Mouse (Mus musculus) kidney, adult 9 months (tissue): Measurements from ENCODE around the gene Pakap.

ENCODE experiments used
- DNase-seq: peaks from one replicate; pipeline ENCODE4 v3.0.0; 2022

The Pakap gene

GRCm38 (mm10) chr4:57567666-57568206, at the start of gene Pakap:
Gene Pakap (plus strand): TSS chr4:57568179.
- no peak for DNase-seq

GRCm38 (mm10) chr4:57523456-57523855, 44.5 kb upstream of the Pakap start:
- no peak for DNase-seq

- no peak for DNase-seq
Observed at GRCm38 (mm10) chr4:57524461-57524860, 43.5 kb upstream of the Pakap start.

- no peak for DNase-seq
Observed at GRCm38 (mm10) chr4:57525221-57526011, 42.6 kb upstream of the Pakap start.

DNA sequence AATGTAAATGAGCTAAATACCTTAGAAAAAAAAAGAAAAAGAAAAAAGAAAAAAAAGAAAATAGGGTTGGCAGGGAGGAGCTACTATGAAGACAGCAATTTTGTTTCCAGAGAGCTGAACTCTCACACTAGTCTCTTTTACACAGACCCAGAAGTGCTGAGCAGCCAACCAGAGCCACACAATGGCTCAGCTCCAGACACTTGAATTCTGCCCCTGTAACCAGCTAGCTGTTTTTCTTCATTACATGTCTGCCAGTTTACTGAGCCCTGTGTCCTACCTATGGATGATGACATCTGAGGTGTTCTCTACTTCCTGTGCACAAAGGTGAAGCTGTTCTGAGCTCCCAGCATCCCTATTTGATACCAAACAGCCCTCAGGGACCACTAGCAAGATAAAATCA, 39.7 kb upstream of the Pakap start:
- no peak for DNase-seq

- DNase-seq: no peak
Observed at GRCm38 (mm10) chr4:57533686-57534085, 34.3 kb upstream of the Pakap start.

DNA sequence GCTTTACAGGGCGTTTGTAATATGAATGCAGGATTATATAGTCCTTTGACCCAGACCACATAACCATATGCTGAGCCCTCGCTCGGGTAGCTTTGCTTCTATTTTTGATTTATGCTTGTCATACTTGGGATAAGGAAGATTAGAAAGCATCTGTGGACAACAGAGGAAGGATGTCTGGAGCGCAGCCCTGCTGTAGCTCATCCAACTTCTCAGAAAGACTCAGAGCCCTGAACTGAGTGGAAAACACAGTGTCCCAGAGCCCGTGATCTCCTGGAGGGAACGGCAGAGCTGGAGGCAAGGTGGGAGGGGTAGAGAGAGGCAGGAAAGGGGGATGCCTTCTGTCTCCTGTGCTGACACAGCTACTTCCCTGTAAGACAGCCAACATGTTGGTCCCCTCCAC, 33.7 kb upstream of the Pakap start:
- DNase-seq: no peak

GRCm38 (mm10) chr4:57535087-57535486, 32.9 kb upstream of the Pakap start:
- no peak for DNase-seq

GRCm38 (mm10) chr4:57538029-57538688, 29.8 kb upstream of the Pakap start:
- DNase-seq: no peak

DNA sequence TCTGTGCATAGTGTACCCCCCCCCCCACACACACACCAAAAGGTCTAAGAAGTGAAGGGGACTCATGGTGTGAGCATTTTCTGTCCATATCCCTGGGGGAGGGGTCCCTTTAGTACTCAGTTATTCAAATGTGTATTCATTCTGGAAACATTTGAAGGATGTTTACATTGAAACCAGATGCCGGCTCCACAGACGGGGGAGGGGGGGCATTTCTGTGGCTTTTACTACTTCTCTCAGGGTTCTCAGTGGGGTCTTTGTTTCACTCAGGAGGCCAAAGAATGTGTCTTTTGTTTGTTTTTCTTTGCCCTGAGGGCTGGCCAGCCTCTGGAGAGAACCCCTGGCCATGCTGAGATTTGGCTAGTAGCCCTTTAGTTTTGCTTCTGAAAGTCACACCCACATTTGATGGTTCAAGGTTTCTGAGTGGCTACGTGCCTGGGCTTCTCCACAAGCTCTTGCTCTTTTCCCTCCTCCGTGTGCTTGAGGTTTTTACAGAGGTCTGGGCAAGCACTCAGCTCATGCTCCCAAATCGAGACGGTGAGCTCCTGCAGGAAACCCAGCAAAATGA, 24.2 kb upstream of the Pakap start:
- DNase-seq: no peak

DNA sequence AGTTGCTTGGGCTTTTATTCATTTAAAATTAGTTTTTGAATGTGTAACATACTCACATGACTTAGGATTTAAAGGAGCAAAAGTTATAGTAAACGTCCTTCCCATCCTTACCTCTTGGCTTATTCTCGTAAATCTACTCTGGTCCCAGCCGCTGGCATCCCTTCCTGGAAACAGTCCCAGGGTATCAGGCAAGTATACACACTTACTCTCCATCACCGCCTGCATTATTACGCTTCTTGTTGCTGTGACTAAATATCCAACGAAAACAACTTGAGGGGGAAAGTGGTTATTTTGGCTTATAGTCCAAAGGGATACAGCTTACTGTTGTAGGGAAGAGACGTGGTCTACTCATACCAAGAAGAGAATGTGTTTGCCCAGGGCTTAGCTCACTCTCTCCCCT, 20.2 kb upstream of the Pakap start:
- DNase-seq: no peak

GRCm38 (mm10) chr4:57550216-57550615, 17.8 kb upstream of the Pakap start:
- no peak for DNase-seq

- DNase-seq: no peak
Observed at GRCm38 (mm10) chr4:57557102-57557501, 10.9 kb upstream of the Pakap start.

DNA sequence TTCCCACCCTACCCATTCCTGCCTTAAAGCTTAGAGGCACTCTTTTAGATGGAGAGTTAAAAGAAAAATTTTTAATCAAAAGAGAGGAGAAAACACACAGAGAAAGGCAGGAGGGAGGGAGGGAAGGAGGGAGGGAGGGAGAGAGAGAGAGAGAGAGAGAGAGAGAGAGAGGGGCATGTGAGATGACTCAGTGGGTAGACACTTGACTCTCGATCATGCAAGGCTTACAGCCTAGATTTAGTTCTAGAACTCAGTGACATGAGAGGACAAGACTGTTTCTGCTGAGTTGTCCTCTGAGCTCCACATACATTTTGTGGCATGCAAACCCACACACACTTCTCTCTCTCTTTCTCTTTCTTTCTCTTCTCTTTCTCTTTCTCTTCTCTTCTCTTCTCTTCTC, 8.5 kb upstream of the Pakap start:
- no peak for DNase-seq

- no peak for DNase-seq
Observed at GRCm38 (mm10) chr4:57560010-57560409, 8.0 kb upstream of the Pakap start.

DNA sequence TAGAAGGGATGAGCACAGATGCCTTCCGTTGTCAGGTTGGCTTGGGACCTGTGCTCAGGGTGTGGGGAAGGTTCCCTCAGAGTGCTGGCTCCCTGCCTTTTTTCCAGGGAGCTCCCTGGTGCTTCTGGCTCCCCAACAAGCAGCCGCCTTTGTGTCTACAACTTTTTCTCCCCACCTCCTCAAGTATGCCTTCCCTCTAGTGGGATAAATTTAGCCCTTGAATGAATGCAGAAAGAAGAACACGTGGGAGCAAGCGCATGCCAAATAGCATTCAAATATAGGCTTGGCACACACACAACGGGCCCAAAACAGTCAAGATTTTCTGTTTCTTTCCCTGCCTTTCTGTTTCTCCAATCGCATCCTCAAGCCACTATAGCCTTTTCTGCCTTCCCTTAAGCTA, 6.9 kb upstream of the Pakap start:
- DNase-seq: no peak

DNA sequence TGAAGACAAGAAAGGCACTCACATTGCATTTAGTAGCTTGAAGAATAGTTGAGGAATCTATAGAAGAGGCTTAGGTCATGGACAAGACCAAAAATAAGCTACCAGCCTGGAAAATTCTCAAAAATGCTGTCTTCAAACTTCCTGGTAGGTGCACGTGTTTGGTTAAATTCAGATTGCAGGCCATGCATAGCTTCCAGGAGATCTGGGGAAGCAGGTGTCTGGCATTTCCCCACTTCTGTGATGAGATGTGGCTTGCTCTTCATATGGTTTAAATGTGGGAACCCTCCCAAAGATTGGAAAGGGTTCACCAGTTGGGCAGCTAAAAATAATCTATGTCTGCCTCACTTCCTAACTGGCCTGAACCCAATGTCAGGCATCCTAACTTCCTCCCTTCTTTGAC, 2.7 kb upstream of the Pakap start:
- no peak for DNase-seq

DNA sequence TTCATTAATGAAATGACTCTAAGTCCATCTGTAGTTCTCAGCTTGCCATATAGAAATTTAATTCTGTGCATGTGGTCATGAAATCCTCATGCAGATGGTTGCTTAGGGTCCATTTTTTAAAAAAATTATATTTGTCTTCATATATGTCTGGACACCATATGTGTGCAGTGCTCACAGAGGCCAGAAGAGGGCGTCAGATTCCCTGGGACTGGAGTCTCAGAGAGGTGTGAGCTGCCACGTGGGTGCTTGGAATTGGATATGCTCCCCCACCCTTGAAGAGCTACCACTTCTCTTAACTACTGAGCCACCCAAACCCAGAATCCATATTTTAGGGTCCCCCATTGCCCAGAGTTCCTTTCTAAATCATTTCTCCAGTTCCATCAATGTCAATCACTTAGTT, 2.2 kb upstream of the Pakap start:
- DNase-seq: no peak

GRCm38 (mm10) chr4:57568268-57569068, 489 bp downstream of the Pakap start:
- no peak for DNase-seq

DNA sequence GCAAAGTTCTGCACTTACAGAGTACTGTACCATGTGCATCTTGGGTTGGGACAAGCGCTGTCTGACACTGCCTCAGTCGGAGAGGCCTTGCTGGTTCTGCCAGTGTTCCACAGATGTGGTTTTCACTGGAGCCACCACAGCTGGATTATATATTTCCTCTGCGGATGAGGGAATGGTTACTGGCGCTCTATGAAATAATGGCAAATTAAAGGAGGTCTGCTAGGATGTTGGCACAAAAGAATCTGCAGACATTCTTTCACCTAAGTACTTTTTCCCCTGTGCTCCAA, 1.0 kb downstream of the Pakap start:
- DNase-seq: no peak

GRCm38 (mm10) chr4:57569711-57570110, 1.7 kb downstream of the Pakap start:
- DNase-seq: no peak

DNA sequence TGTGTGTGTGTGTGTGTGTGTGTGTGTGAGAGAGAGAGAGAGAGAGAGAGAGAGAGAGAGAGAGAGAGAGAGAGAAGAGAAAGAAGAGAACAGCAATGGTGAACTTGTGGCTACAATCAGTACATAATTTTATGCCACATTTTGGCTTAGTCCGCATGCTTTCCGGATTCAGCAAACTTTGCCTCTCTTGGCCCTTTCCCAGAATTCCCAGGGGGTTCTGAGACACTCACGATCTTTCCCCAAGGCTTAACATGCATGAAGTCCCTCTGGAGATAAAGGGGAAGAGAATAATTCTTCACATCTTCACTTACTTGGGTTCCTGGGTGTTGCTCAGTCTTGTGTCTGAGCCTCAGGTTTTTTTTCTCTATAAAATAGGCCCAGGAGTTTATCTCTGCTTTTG, 2.2 kb downstream of the Pakap start:
- DNase-seq: no peak

DNA sequence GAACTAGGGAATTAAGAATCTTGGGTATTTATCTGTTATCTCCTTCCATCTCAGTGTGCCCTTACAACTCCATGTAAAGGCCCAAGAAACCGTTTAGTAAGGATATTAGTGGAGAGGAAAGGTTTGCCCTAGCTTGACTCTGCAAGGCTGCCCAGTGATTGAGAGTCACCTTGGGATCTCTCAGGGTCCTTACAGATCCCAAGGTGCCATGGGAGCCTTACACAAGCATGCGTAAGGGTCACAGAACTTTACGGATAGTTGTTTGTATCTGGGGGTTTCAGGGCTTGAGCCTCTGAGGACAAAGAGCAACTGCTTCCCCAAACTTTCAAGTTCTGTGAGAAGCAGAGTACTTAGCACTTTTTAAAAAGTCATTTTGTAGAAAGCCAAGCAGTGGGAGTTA, 6.2 kb downstream of the Pakap start:
- DNase-seq: no peak
